Mouse (Mus musculus) heart, adult 11 months (tissue): Measurements from ENCODE around the gene Tmem179b.

Experiments used
- DNase-seq: peaks from one replicate; pipeline ENCODE4 v3.0.0; 2022

Tmem179b gene

DNA sequence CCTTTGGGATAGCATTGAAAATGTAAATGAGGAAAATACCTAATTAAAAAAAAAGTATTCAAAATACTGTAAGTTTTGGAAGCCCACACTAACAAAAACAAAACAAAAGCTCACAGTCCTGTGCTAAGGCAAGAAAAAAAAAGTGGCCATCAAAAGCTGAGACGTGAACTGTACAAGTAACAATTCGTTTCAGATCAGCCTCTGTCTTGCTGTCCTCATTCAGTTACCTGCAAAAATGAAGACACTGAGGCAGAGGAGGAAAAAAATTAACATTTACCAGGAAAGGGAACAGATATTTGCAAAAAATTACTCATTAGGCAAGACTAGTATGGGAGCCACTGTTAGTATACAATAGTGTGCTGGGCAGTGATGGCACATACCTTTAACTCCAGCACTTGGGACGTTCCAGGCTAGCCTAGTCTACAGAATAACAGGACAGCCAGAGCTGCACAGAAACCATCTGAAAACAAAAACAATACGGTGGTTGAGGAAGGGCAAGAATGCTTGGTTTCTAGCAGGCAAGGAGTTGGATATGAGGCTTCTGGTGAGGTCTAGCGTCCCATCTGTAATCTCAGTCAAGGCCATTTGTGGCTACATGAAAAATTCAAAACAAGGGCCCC lies 46.7 kb downstream of the Tmem179b start:
- DNase-seq, result no peak

DNA sequence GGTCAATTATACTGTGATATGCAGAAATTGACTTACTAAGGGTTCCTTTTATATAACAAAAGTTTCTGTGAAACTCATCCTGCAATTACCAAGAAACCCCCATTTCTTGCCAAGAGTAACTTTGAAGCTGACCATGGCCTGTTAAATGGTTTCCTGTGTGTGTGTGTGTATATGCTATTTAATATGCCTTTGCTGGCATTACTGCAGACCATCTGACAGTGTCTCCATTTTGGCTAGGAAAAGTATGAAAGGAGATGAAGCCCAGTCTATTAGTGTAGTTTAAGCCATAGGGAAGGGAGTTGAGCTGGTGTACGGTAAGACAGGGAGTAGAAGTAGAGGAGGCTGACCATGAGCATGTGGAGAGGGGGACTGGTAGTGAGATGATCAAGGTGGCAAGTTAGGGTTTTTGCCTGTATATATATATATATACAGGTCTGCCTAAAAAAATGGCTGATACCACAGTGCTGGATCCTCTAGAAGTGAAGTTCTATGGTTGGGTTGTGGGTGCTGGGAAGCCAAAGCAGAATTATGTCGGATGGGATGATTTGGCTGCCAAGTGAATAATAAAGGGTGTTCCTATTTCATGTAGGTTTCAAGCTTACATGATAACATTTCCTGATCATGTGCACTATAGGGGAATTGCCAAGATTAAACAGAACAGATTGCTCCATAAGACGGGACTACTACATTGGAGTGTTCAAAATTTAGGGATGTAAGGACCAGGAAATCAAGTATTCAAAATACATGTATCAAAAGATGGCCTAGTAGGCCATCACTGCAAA lies 47.5 kb downstream of the Tmem179b start:
- no peak for DNase-seq

- no peak for DNase-seq
Measured at GRCm38 (mm10) chr19:8725081-8725613, 49.1 kb downstream of the Tmem179b start.

DNA sequence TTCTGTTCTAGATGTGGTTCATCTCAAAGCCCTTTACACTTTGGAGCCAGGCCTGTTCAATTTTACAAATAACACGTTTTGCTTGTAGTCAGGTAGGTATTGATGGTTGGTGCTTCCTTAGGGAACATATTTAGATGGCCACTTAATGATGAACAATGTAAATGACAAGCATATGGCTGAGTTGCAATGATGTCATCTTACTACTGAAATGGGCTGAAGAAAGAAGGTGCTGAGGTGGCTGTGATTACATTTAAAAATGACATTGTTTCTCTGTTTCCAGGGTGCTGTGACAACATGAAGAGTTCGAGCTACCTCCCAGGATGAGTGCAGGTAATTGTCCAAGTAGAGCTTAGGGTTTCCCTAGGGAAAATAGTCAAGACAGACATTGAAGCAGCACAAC lies 49.9 kb downstream of the Tmem179b start:
- no peak for DNase-seq

DNA sequence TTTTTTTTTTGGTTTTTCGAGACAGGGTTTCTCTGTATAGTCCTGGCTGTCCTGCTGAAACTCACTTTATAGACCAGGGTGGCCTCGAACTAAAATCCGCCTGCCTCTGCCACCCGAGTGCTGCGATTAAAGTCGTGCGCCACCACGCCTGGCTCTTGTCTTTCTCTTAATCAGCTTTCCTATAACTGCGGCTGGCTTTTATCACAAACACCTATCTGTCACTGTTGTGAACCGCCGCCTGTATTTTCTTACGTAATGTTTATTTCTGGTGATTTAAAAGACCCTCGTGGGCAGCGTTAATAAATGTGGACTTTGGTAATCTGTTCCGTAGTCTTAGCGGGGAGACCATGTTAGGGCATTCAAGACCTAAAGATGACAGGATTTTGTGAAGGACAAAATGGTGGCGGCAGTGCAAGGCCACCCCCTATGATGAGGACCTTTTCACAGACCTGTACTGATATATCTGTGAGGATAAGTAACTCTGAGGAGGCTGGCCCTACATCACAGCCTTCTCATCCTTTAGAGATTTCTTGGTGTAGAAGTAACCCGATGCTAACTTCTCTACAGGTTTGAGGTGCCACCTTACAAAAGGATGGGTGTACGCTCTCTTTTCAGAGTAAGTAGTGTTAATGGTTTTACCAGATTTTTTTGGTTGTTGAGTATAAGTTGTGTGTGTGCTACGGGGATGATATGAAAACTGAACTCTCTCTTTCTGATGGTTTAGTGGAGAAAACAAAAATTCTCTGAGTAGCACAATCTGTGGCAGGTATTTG lies 50.5 kb downstream of the Tmem179b start:
- peak; percentile 90 for DNase-seq

DNA sequence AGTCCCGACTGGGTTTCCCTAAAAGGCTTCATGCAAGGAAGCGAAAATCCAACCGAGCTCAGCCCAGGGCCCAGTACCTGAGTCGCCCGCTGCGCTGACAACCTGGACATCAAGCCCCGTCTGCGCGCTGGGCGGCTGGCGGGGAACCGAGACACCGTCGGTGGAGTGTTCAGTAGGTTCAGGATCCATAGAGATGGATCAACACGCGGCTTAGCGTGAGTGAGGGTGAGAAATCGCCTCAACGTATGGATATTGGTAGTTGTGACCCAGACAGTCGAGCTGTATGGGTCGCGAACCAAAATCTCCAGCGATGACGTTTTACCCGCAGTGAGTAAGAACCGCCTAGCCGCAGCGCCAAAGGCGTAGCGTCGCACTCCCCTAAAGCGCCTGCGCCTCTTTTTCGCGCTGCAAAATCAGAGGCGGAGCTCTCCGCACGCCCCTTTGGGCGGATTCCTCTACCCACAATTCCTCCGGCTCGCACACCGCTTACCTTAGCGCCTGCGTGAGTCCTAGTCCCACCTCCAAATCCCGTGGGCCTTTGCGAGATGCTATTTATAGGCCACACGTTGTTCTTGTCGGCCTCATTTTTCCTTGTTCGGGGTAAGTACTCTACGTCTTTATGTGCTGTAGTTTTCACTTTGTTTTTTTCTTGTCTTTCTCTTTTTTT lies 51.2 kb downstream of the Tmem179b start, which contains the start of gene Slc3a2:
Gene Slc3a2 (minus strand): TSS at position 463 of the 667 bp plus-strand sequence.
- DNase-seq, result peak; percentile 100

- DNase-seq, result no peak
Measured at GRCm38 (mm10) chr19:8722559-8722906, 51.7 kb downstream of the Tmem179b start.
